Mouse (Mus musculus): ENCODE measurements around the gene Btnl4.
"Not testable (repeated sequence)": the region's sequence is repeated elsewhere in the genome, so short reads cannot be mapped to it uniquely, and the experiment has no call there.

Gene Btnl4

DNA sequence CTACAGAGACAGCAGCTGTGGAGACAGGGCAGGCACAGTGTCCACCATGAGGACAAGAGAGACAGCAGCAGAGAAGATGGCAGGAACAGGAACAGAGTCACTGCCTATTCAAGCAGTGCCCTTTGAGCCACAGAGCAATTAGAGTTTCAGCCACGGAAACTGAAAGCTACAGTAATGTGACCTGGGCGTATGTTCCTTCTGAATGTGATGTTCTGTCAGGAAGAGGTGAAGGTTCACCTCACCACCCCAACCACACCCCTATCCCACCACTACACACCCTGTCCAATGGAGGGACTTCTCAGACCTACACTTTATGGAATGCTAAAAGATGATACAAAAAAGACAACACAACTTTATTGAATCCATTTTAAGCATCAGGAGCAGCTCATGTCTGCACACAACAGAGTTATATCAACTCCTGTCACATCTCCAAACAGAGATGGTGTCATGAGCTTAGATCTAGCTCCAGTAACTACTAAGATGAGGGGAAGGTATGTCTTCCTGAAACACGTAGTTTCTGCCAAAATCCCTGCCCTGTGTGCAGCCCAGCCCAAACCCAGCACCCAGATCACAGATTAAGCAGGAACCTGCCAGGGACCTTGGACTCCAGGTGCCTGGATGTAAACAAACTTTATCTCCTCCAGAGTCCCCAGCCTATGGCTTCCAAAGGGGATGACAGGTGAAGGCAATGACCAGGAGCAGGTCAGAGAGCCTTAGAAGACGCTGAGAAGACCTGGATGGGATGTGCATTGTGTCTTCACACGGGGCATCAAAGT is at the start of gene Btnl4:
Btnl4 (minus strand) TSS at position 81 of the 776 bp plus-strand sequence.
- not testable (repeated sequence) for DNase-seq

DNA sequence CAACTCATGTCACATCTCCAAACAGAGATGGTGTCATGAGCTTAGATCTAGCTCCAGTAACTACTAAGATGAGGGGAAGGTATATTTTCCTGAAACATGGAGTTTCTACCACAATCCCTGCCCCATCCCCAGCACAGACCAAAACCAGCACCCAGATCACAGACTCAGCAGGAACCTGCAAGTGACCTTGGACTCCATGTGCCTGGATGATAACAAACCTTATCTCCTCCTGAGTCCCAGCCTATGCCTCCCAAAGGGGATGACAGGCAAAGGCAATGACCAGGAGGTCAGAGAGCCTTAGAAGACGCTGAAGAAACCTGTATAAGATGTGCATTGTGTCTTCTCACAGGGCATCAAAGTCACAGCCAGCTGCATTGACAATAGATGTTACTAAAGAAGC is 41.9 kb upstream of the Btnl4 start:
- DNase-seq, result no peak

GRCm38 (mm10) chr17:34518571-34518970 is 41.5 kb upstream of the Btnl4 start:
- not testable (repeated sequence) for DNase-seq

GRCm38 (mm10) chr17:34517795-34518194 is 40.7 kb upstream of the Btnl4 start:
- DNase-seq, result no peak

- DNase-seq, result no peak
Measured at GRCm38 (mm10) chr17:34517252-34517651, 40.1 kb upstream of the Btnl4 start, which contains the start of gene Btnl6. TSS of gene Btnl6 (minus strand) at chr17:34517352.

GRCm38 (mm10) chr17:34516514-34516913 is 39.4 kb upstream of the Btnl4 start:
- DNase-seq, result no peak

DNA sequence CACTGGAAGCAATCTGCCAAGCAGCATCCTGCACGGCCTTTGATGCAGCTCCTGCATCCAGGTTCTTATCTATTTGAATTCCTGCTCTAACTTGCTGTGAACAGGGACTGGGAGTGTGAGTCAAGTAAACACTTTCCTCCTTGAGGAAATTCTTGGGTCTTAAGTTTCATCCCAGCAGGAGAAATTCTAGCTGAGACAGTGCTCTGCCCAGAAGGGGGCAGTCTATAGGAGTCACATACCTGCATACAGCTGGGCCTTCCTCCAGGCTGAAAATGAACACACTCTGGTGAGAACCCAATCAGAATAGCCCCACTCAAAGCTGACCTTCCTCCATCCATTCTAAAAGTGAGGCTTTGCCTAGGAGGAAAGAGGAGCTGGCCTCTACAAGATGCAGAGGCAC is 34.6 kb upstream of the Btnl4 start:
- not testable (repeated sequence) for DNase-seq

- no peak for DNase-seq
Measured at GRCm38 (mm10) chr17:34507591-34507990, 30.5 kb upstream of the Btnl4 start.

DNA sequence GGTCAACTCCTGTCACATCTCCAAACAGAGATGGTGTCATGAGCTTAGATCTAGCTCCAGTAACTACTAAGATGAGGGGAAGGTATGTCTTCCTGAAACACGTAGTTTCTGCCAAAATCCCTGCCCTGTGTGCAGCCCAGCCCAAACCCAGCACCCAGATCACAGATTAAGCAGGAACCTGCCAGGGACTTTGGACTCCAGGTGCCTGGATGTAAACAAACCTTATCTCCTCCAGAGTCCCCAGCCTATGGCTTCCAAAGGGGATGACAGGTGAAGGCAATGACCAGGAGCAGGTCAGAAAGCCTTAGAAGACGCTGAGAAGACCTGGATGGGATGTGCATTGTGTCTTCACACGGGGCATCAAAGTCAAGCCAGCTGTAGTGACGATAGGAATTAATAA is 20.6 kb upstream of the Btnl4 start:
- DNase-seq, result not testable (repeated sequence)

GRCm38 (mm10) chr17:34497319-34497718 is 20.2 kb upstream of the Btnl4 start:
- DNase-seq, result not testable (repeated sequence)

DNA sequence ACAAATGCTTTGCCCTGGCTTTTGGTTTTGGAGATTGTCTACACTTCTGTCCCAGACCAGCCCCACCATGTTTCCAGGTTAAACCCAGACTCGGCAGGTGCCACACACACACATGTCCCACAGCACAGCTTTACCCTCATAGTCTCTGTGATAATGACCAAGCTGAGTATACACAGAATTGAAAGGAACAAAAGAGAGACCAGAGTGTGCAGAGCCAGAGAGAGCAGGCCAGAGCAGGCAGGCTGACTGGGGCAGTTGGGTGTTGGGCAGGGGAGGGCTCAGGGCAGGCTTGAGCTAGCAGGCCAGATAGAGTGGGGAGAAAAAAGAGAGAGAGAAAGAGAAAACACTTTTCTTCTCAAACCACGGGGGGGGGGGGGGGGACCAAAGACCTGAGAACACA is 19.4 kb upstream of the Btnl4 start:
- DNase-seq, result no peak

- DNase-seq, result not testable (repeated sequence)
Measured at GRCm38 (mm10) chr17:34495156-34495555, 18.0 kb upstream of the Btnl4 start.

- DNase-seq, result no peak
Measured at GRCm38 (mm10) chr17:34492796-34493195, 15.7 kb upstream of the Btnl4 start.

DNA sequence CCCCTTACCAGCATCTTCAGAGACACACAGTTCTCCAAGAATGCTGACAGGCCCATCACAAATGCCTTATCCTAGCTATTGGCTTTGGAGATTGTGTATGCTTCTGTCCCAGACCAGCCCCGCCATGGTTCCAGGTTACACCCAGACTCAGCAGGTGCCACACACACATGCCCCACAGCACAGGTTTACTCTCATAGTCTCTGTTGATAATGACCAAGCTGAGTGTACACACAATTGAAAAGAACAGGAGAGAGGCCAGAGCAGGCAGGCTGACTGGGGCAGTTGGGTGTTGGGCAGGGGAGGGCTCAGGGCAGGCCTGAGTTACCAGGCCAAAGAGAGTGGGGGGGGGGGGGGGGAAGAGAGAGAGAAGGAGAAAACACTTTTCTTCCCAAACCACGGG is 691 bp downstream of the Btnl4 start:
- no peak for DNase-seq

DNA sequence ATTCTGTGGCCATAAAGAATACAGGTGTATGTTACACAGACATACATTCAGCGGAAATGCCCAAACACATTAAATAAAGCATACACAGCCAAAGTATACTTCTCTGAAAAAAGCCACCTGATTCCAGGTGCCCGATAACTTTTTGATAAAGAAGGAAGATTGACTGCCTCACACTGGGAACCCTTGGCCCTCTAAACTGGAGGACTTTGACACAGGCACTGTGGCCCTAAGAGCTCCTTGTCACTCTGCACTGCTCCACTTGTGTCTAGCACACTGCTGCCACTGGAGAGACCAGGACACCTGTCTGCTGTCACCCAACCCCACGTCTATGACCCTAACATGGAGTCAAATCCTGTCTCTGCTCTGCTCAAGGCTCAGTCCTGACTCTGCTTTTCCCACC is 2.1 kb downstream of the Btnl4 start:
- no peak for DNase-seq

- DNase-seq, result no peak
Measured at GRCm38 (mm10) chr17:34470491-34470890, 6.6 kb downstream of the Btnl4 start.

DNA sequence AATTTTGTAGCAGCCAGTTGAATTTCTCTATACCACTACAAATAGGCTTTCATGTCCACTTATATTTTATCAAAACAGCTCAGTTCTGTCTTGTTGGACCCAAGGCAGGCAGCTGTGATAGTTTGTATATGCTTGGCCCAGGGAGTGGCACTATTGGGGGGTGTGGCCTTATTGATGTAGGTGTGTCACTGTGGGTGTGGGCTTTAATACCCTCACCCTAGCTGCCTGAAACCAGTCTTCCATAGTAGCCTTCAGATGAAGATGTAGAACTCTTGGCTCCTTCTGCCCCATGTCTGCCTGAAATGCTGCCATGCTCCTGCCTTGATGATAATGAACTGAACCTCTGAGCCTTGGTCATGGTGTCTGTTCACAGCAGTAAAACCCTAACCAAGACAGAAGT is 11.2 kb downstream of the Btnl4 start:
- DNase-seq, result not testable (repeated sequence)

- DNase-seq, result no peak
Measured at GRCm38 (mm10) chr17:34459255-34459654, 17.9 kb downstream of the Btnl4 start.

GRCm38 (mm10) chr17:34457668-34458067 is 19.4 kb downstream of the Btnl4 start:
- DNase-seq, result no peak

GRCm38 (mm10) chr17:34448473-34449041 is 28.6 kb downstream of the Btnl4 start:
- DNase-seq, result no peak

GRCm38 (mm10) chr17:34441990-34442389 is 35.1 kb downstream of the Btnl4 start:
- no peak for DNase-seq

DNA sequence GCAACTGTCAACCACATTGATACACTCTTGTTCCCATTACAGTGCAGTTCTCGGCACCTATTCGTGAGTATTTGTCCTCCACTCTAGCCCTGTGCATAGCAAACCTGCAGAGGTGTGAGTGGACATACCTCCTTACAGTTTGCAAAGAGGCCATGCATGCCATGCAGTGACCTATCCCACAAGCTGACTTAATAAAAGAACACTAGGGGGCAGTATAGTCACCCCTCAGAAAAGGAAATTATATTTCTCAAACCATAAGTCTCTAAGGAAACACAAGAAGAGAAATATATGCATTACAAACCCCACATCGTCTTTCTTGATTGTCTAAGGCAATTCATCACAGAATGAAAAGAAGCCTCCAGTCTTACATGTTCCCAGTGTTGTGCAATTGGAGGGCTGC is 37.3 kb downstream of the Btnl4 start:
- DNase-seq, result no peak

DNA sequence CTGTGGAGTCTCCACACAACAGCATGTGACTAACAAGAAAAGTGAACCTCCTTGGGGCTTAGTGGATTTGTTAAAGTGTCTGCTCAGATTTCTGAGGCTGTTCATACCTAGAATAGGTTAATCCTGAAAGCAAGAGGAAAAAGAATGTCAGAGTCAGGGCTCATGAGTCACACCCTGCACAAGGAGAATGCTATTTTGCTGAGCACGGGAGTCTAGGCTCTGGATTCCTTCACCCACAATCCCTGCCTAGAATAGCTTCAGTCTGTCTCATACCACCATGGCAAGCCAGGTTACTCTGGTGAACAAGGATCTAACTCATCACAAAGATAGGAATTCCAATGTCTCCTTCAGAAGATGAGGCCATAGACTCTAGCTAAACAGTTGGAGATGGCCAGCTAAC is 38.5 kb downstream of the Btnl4 start:
- no peak for DNase-seq

DNA sequence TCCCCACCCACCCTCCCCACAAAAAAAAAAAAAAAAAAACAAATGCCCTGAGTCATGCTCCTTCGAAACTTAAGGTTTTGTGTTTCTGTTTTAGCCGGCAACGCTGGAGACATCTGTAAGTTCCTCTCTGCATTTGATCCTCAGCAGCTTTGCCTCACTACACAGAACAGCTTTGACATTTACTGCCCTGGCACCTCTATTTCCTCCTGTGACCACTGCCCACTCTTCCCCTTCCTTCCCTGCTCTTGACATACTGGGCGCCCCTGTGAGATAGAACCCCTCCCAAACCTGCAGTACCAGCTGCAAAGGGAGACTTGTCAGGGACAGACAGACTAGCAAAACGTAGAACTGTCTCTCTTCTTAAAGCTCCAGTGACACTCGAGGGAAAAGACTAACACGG is 39.5 kb downstream of the Btnl4 start:
- no peak for DNase-seq

- no peak for DNase-seq
Measured at GRCm38 (mm10) chr17:34437120-34437519, 40.0 kb downstream of the Btnl4 start.

Data from cerebellum, adult 11 months (tissue).